Mouse (Mus musculus): ENCODE results near the gene Thbs3.

- no peak for TF ChIP-seq EP300 (IDR thresholded peaks at IDR 0.05)
- no peak for TF ChIP-seq CTCF (IDR thresholded peaks at IDR 0.05)
Measured at GRCm38 (mm10) chr3:89179056-89179455, 35.9 kb upstream of the Thbs3 start.
